Mouse (Mus musculus) myocyte (in vitro differentiated cells): Measurements from ENCODE around the gene Ttyh1. TPM values are rescaled to one million over a fixed set of nuclear protein-coding genes. Genes with fewer than 3 reads are reported as not detected.

Source experiments
- H3K27me3 ChIP-seq: one replicate; pipeline ENCODE4 v1.6.1; 2011; ENCODE audit not compliant: control insufficient read depth, insufficient read depth, insufficient read length
- H3K36me3 ChIP-seq: one replicate; pipeline ENCODE4 v1.6.1; 2011; ENCODE audit not compliant: control insufficient read depth, insufficient read depth
- H3K4me2 ChIP-seq: one replicate; pipeline ENCODE4 v1.6.1; 2011; ENCODE audit warnings: low read depth, control low read depth
- H3K4me3 ChIP-seq: one replicate; pipeline ENCODE4 v1.5.1; 2011; ENCODE audit warnings: mild to moderate bottlenecking, control low read depth, moderate library complexity
- H3K79me2 ChIP-seq: one replicate; pipeline ENCODE4 v1.6.1; 2011; ENCODE audit not compliant: control insufficient read depth, insufficient read depth
- H3ac ChIP-seq: one replicate; pipeline ENCODE4 v1.6.1; 2011; ENCODE audit not compliant: control insufficient read depth, insufficient read length
- CEBPB ChIP-seq: IDR thresholded peaks from 2 replicates; pipeline ENCODE4 v1.6.1; 2011; ENCODE audit warnings: mild to moderate bottlenecking, moderate library complexity; ENCODE audit not compliant: poor library complexity, insufficient read depth, severe bottlenecking
- E2F4 ChIP-seq: IDR thresholded peaks from one replicate; pipeline ENCODE4 v1.6.1; 2011; ENCODE audit warnings: mild to moderate bottlenecking, control low read depth, moderate library complexity; ENCODE audit not compliant: insufficient read depth
- MAX ChIP-seq: IDR thresholded peaks from one replicate; pipeline ENCODE4 v1.6.1; 2011; ENCODE audit warnings: low read depth, mild to moderate bottlenecking, control low read depth
- MYOD1 ChIP-seq, 3 experiments: IDR thresholded peaks; one replicate each; pipeline ENCODE4 v1.6.1; 2011; ENCODE audit warnings: control low read depth in 2 of 3, low read depth in 2 of 3, mild to moderate bottlenecking in 2 of 3, moderate library complexity in 1 of 3; ENCODE audit not compliant: insufficient read length in 2 of 3, control insufficient read depth in 1 of 3
- MYOG ChIP-seq, 3 experiments: IDR thresholded peaks; one replicate each; pipeline ENCODE4 v1.6.1; 2011; ENCODE audit warnings: control low read depth in 2 of 3, low read depth in 2 of 3, mild to moderate bottlenecking in 2 of 3; ENCODE audit not compliant: insufficient read length in 2 of 3, control insufficient read depth in 1 of 3, insufficient read depth in 1 of 3
- POLR2A ChIP-seq: IDR thresholded peaks from one replicate; pipeline ENCODE4 v1.6.1; 2011; ENCODE audit warnings: low read depth, mild to moderate bottlenecking, control low read depth, moderate library complexity; ENCODE audit not compliant: insufficient read length
- POLR2AphosphoS2 ChIP-seq: IDR thresholded peaks from one replicate; pipeline ENCODE4 v1.6.1; 2011; ENCODE audit warnings: low read depth, control low read depth; ENCODE audit not compliant: insufficient read length
- REST ChIP-seq: IDR thresholded peaks from one replicate; pipeline ENCODE4 v1.6.1; 2011; ENCODE audit warnings: mild to moderate bottlenecking, control low read depth, moderate library complexity; ENCODE audit not compliant: insufficient read depth, insufficient read length
- SRF ChIP-seq: IDR thresholded peaks from one replicate; pipeline ENCODE4 v1.6.1; 2011; ENCODE audit warnings: low read depth; ENCODE audit not compliant: control insufficient read depth, insufficient read length
- TCF12 ChIP-seq: IDR thresholded peaks from one replicate; pipeline ENCODE4 v1.6.1; 2011; ENCODE audit warnings: mild to moderate bottlenecking, control low read depth; ENCODE audit not compliant: poor library complexity, insufficient read depth, severe bottlenecking
- TCF3 ChIP-seq: IDR thresholded peaks from one replicate; pipeline ENCODE4 v1.6.1; 2011; ENCODE audit warnings: low read depth, control low read depth; ENCODE audit not compliant: insufficient read length
- USF1 ChIP-seq: IDR thresholded peaks from one replicate; pipeline ENCODE4 v1.6.1; 2011; ENCODE audit warnings: low read depth, mild to moderate bottlenecking, control low read depth, moderate library complexity
- polyA plus RNA-seq: library from polyadenylated mRNA; unstranded; fragments of >200 nt; fragmentation: generic; extraction: Trizol; gene quantifications from one replicate; pipeline ENCODE4 v1.2.1, GENCODE M21; 2012; ENCODE audit warnings: missing spikeins

Gene Ttyh1
- polyA plus RNA-seq, 1 experiment: 0.10 TPM

GRCm38 (mm10) chr7:4139391-4139790, 20.2 kb downstream of the Ttyh1 start:
- peaks cover 35% of the 10 kb centered on the region for H3K36me3 ChIP-seq
- H3K79me2 ChIP-seq: peaks cover 31% of the 10 kb centered on the region
- TF ChIP-seq E2F4 (no peak), TCF12 (no peak), SRF (no peak), MAX (no peak), POLR2A (no peak), MYOD1 (IDR thresholded peaks at IDR 0.05; ENCODE audit: control insufficient read depth in 1 of 3, insufficient read length in 2 of 3, low read depth in 2 of 3) (no peak), REST (no peak)
- no peak overlapping the region for H3ac ChIP-seq
- H3K4me3 ChIP-seq: no peak overlapping the region
- no peak overlapping the region for H3K4me2 ChIP-seq
- H3K27me3 ChIP-seq: no peaks in the 10 kb centered on the region

GRCm38 (mm10) chr7:4141648-4142325, 22.6 kb downstream of the Ttyh1 start:
- no peak overlapping the region for H3K4me3 ChIP-seq
- no peak overlapping the region for H3K4me2 ChIP-seq
- TF ChIP-seq TCF3 (no peak), SRF (no peak), E2F4 (no peak)
- peaks cover 31% of the 10 kb centered on the region for H3K79me2 ChIP-seq
- H3K36me3 ChIP-seq: peaks cover 44% of the 10 kb centered on the region
- no peaks in the 10 kb centered on the region for H3K27me3 ChIP-seq
- H3ac ChIP-seq: no peak overlapping the region

- H3K4me3 ChIP-seq: no peak overlapping the region
- H3K36me3 ChIP-seq: peaks cover 44% of the 10 kb centered on the region
- H3K4me2 ChIP-seq: no peak overlapping the region
- peaks cover 24% of the 10 kb centered on the region for H3K79me2 ChIP-seq
- no peak overlapping the region for H3ac ChIP-seq
- H3K27me3 ChIP-seq: no peaks in the 10 kb centered on the region
- TF ChIP-seq CEBPB: no peak
- no peak for TF ChIP-seq POLR2AphosphoS2
- no peak for TF ChIP-seq REST
- no peak for TF ChIP-seq MAX
- TF ChIP-seq SRF: no peak
- TF ChIP-seq POLR2A: no peak
- no peak for TF ChIP-seq USF1
- no peak for TF ChIP-seq MYOD1 (IDR thresholded peaks at IDR 0.05; ENCODE audit: control insufficient read depth in 1 of 3, insufficient read length in 2 of 3, low read depth in 2 of 3)
- no peak for TF ChIP-seq E2F4
- TF ChIP-seq TCF3: no peak
- TF ChIP-seq MYOG (IDR thresholded peaks at IDR 0.05; ENCODE audit: control insufficient read depth in 1 of 3, insufficient read depth in 1 of 3, insufficient read length in 2 of 3, low read depth in 2 of 3): no peak
- TF ChIP-seq TCF12: no peak
Measured at GRCm38 (mm10) chr7:4142796-4143445, 23.7 kb downstream of the Ttyh1 start.

GRCm38 (mm10) chr7:4143506-4143905, 24.3 kb downstream of the Ttyh1 start:
- H3K4me2 ChIP-seq: no peak overlapping the region
- H3K79me2 ChIP-seq: peaks cover 18% of the 10 kb centered on the region
- H3ac ChIP-seq: no peak overlapping the region
- TF ChIP-seq POLR2AphosphoS2: no peak
- no peak for TF ChIP-seq MYOD1 (IDR thresholded peaks at IDR 0.05; ENCODE audit: control insufficient read depth in 1 of 3, insufficient read length in 2 of 3, low read depth in 2 of 3)
- TF ChIP-seq MAX: no peak
- no peak for TF ChIP-seq USF1
- no peak for TF ChIP-seq SRF
- TF ChIP-seq TCF12: no peak
- TF ChIP-seq CEBPB: no peak
- no peaks in the 10 kb centered on the region for H3K27me3 ChIP-seq
- H3K36me3 ChIP-seq: peaks cover 44% of the 10 kb centered on the region
- H3K4me3 ChIP-seq: no peak overlapping the region

- no peaks in the 10 kb centered on the region for H3K27me3 ChIP-seq
- peaks cover 44% of the 10 kb centered on the region for H3K36me3 ChIP-seq
- no peak overlapping the region for H3K4me2 ChIP-seq
- no peak for TF ChIP-seq MAX
- TF ChIP-seq CEBPB: no peak
- TF ChIP-seq TCF12: no peak
- TF ChIP-seq REST: no peak
- no peak for TF ChIP-seq SRF
- TF ChIP-seq TCF3: no peak
- no peak for TF ChIP-seq USF1
- TF ChIP-seq POLR2AphosphoS2: no peak
- TF ChIP-seq MYOG (IDR thresholded peaks at IDR 0.05; ENCODE audit: control insufficient read depth in 1 of 3, insufficient read depth in 1 of 3, insufficient read length in 2 of 3, low read depth in 2 of 3): no peak
- TF ChIP-seq E2F4: no peak
- no peak for TF ChIP-seq POLR2A
- TF ChIP-seq MYOD1 (IDR thresholded peaks at IDR 0.05; ENCODE audit: control insufficient read depth in 1 of 3, insufficient read length in 2 of 3, low read depth in 2 of 3): no peak
- H3K4me3 ChIP-seq: no peak overlapping the region
- no peak overlapping the region for H3ac ChIP-seq
- H3K79me2 ChIP-seq: peaks cover 13% of the 10 kb centered on the region
Measured at GRCm38 (mm10) chr7:4144046-4144445, 24.8 kb downstream of the Ttyh1 start.
